Mouse (Mus musculus) embryo, embryonic 10 days (tissue): Measurements from ENCODE around the gene Chmp6.

Experiments used
- DNase-seq: peaks from one replicate; pipeline ENCODE4 v3.0.0-alpha.2; 2015; ENCODE audit warnings: low spot score

Chmp6 gene

GRCm38 (mm10) chr11:119913291-119913934 lies at the start of gene Chmp6:
Chmp6 (plus strand) TSS chr11:119913441.
- DNase-seq = peak; percentile 93

- no peak for DNase-seq
Observed at GRCm38 (mm10) chr11:119866837-119867236, 46.4 kb upstream of the Chmp6 start.

GRCm38 (mm10) chr11:119868138-119868537 lies 45.1 kb upstream of the Chmp6 start:
- no peak for DNase-seq

- DNase-seq = no peak
Observed at GRCm38 (mm10) chr11:119868556-119868955, 44.7 kb upstream of the Chmp6 start.

GRCm38 (mm10) chr11:119871141-119871540 lies 42.1 kb upstream of the Chmp6 start:
- DNase-seq = no peak

GRCm38 (mm10) chr11:119873643-119874042 lies 39.6 kb upstream of the Chmp6 start:
- DNase-seq = no peak

- no peak for DNase-seq
Observed at GRCm38 (mm10) chr11:119874841-119875240, 38.4 kb upstream of the Chmp6 start.

- DNase-seq = no peak
Observed at GRCm38 (mm10) chr11:119875685-119876084, 37.6 kb upstream of the Chmp6 start.

GRCm38 (mm10) chr11:119877124-119877523 lies 36.1 kb upstream of the Chmp6 start:
- no peak for DNase-seq

GRCm38 (mm10) chr11:119879573-119879972 lies 33.7 kb upstream of the Chmp6 start:
- DNase-seq = no peak

GRCm38 (mm10) chr11:119883646-119884045 lies 29.6 kb upstream of the Chmp6 start:
- DNase-seq = no peak

GRCm38 (mm10) chr11:119889966-119890365 lies 23.3 kb upstream of the Chmp6 start:
- DNase-seq = no peak

GRCm38 (mm10) chr11:119891601-119892215 lies 21.5 kb upstream of the Chmp6 start:
- no peak for DNase-seq

- DNase-seq = no peak
Observed at GRCm38 (mm10) chr11:119893667-119894236, 19.5 kb upstream of the Chmp6 start.

- DNase-seq = no peak
Observed at GRCm38 (mm10) chr11:119894634-119895033, 18.6 kb upstream of the Chmp6 start.

GRCm38 (mm10) chr11:119897041-119897440 lies 16.2 kb upstream of the Chmp6 start:
- no peak for DNase-seq

GRCm38 (mm10) chr11:119898976-119899375 lies 14.3 kb upstream of the Chmp6 start:
- no peak for DNase-seq

GRCm38 (mm10) chr11:119901174-119901573 lies 12.1 kb upstream of the Chmp6 start:
- DNase-seq = no peak

GRCm38 (mm10) chr11:119902891-119903290 lies 10.3 kb upstream of the Chmp6 start:
- no peak for DNase-seq

GRCm38 (mm10) chr11:119904621-119905286 lies 8.5 kb upstream of the Chmp6 start:
- DNase-seq = peak; percentile 91

- DNase-seq = no peak
Observed at GRCm38 (mm10) chr11:119905794-119906193, 7.4 kb upstream of the Chmp6 start.

GRCm38 (mm10) chr11:119907006-119907650 lies 6.1 kb upstream of the Chmp6 start:
- no peak for DNase-seq
